Mouse (Mus musculus) myocyte (in vitro differentiated cells): ENCODE data around the gene Sema7a. TPM values are rescaled to one million over a fixed set of nuclear protein-coding genes. Genes with fewer than 3 reads are reported as not detected.

ENCODE experiments used
- H3K27me3 ChIP-seq: one replicate; pipeline ENCODE4 v1.6.1; 2011; ENCODE audit not compliant: control insufficient read depth, insufficient read depth, insufficient read length
- H3K36me3 ChIP-seq: one replicate; pipeline ENCODE4 v1.6.1; 2011; ENCODE audit not compliant: control insufficient read depth, insufficient read depth
- H3K4me2 ChIP-seq: one replicate; pipeline ENCODE4 v1.6.1; 2011; ENCODE audit warnings: low read depth, control low read depth
- H3K4me3 ChIP-seq: one replicate; pipeline ENCODE4 v1.5.1; 2011; ENCODE audit warnings: mild to moderate bottlenecking, control low read depth, moderate library complexity
- H3K79me2 ChIP-seq: one replicate; pipeline ENCODE4 v1.6.1; 2011; ENCODE audit not compliant: control insufficient read depth, insufficient read depth
- H3ac ChIP-seq: one replicate; pipeline ENCODE4 v1.6.1; 2011; ENCODE audit not compliant: control insufficient read depth, insufficient read length
- CEBPB ChIP-seq: IDR thresholded peaks from 2 replicates; pipeline ENCODE4 v1.6.1; 2011; ENCODE audit warnings: mild to moderate bottlenecking, moderate library complexity; ENCODE audit not compliant: poor library complexity, insufficient read depth, severe bottlenecking
- E2F4 ChIP-seq: IDR thresholded peaks from one replicate; pipeline ENCODE4 v1.6.1; 2011; ENCODE audit warnings: mild to moderate bottlenecking, control low read depth, moderate library complexity; ENCODE audit not compliant: insufficient read depth
- MAX ChIP-seq: IDR thresholded peaks from one replicate; pipeline ENCODE4 v1.6.1; 2011; ENCODE audit warnings: low read depth, mild to moderate bottlenecking, control low read depth
- MYOD1 ChIP-seq, 3 experiments: IDR thresholded peaks; one replicate each; pipeline ENCODE4 v1.6.1; 2011; ENCODE audit warnings: control low read depth in 2 of 3, low read depth in 2 of 3, mild to moderate bottlenecking in 2 of 3, moderate library complexity in 1 of 3; ENCODE audit not compliant: insufficient read length in 2 of 3, control insufficient read depth in 1 of 3
- MYOG ChIP-seq, 3 experiments: IDR thresholded peaks; one replicate each; pipeline ENCODE4 v1.6.1; 2011; ENCODE audit warnings: control low read depth in 2 of 3, low read depth in 2 of 3, mild to moderate bottlenecking in 2 of 3; ENCODE audit not compliant: insufficient read length in 2 of 3, control insufficient read depth in 1 of 3, insufficient read depth in 1 of 3
- POLR2A ChIP-seq: IDR thresholded peaks from one replicate; pipeline ENCODE4 v1.6.1; 2011; ENCODE audit warnings: low read depth, mild to moderate bottlenecking, control low read depth, moderate library complexity; ENCODE audit not compliant: insufficient read length
- POLR2AphosphoS2 ChIP-seq: IDR thresholded peaks from one replicate; pipeline ENCODE4 v1.6.1; 2011; ENCODE audit warnings: low read depth, control low read depth; ENCODE audit not compliant: insufficient read length
- REST ChIP-seq: IDR thresholded peaks from one replicate; pipeline ENCODE4 v1.6.1; 2011; ENCODE audit warnings: mild to moderate bottlenecking, control low read depth, moderate library complexity; ENCODE audit not compliant: insufficient read depth, insufficient read length
- SRF ChIP-seq: IDR thresholded peaks from one replicate; pipeline ENCODE4 v1.6.1; 2011; ENCODE audit warnings: low read depth; ENCODE audit not compliant: control insufficient read depth, insufficient read length
- TCF12 ChIP-seq: IDR thresholded peaks from one replicate; pipeline ENCODE4 v1.6.1; 2011; ENCODE audit warnings: mild to moderate bottlenecking, control low read depth; ENCODE audit not compliant: poor library complexity, insufficient read depth, severe bottlenecking
- TCF3 ChIP-seq: IDR thresholded peaks from one replicate; pipeline ENCODE4 v1.6.1; 2011; ENCODE audit warnings: low read depth, control low read depth; ENCODE audit not compliant: insufficient read length
- USF1 ChIP-seq: IDR thresholded peaks from one replicate; pipeline ENCODE4 v1.6.1; 2011; ENCODE audit warnings: low read depth, mild to moderate bottlenecking, control low read depth, moderate library complexity
- polyA plus RNA-seq: library from polyadenylated mRNA; unstranded; fragments of >200 nt; fragmentation: generic; extraction: Trizol; gene quantifications from one replicate; pipeline ENCODE4 v1.2.1, GENCODE M21; 2012; ENCODE audit warnings: missing spikeins

The Sema7a gene
- polyA plus RNA-seq, 1 experiment, result 27.4 TPM

DNA sequence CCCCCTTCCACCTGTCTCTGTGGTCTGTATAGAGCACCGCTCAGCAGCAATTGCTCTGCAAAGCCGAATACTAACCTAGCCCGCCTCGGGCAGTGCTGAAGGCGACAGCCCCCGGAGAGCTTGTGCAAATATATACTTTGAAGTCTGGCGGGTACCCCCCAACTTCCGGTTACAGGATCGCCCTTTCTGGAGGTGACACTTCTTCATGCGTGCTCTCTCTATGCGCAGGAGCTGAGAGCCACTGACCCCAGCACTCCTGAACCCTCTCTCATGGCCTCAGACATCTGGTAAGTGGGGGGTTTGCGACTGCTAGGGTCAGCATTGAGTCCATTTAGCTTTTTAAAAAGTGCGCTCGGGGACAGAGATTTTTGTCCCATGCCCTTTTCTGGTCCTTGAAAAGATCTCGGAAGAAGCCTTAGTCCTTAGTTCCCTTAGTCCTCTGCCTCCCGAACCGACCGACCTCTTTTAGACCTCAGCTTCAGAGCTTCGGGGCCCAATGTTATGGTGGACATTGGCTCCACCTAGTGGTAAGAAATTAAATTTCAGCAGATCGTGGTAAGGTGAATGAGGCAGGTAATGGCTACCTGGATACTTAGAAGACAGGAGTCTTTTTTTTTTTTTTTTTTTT lies 58.2 kb downstream of the Sema7a start:
- no peak overlapping the region for H3K4me3 ChIP-seq
- H3ac ChIP-seq, result no peak overlapping the region
- H3K4me2 ChIP-seq, result peak overlapping the region; percentile 55
- H3K27me3 ChIP-seq, result peaks cover 8% of the 10 kb centered on the region
- H3K79me2 ChIP-seq, result no peaks in the 10 kb centered on the region
- no peaks in the 10 kb centered on the region for H3K36me3 ChIP-seq
- TF ChIP-seq E2F4 (no peak), SRF (no peak), TCF12 (no peak), MAX (no peak), CEBPB (no peak), POLR2AphosphoS2 (no peak), MYOD1 (IDR thresholded peaks at IDR 0.05; ENCODE audit: control insufficient read depth in 1 of 3, insufficient read length in 2 of 3, low read depth in 2 of 3) (no peak), REST (no peak), POLR2A (no peak)

DNA sequence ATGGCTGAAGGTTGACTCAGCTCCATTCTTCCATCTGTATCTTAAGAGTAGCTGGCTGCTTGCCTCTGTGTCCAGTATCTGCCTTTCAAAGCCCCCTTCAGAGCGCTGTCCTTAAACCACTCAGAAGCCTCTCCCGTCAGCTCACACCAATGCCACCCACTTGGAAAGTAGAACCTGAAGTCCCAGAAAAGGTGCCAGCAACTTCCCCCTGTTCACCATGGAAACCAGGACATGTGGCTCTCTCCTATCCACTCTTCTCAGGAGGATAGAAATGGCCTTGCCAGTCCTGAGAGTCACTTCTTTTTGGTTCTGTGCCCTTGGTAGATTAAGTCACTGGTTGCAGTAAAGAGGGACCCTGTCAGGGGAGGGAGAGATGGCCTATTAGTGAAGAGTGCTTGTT lies 58.8 kb downstream of the Sema7a start:
- Histone ChIP-seq H3ac (no peak overlapping the region), H3K36me3 (no peaks in the 10 kb centered on the region), H3K27me3 (peaks cover 8% of the 10 kb centered on the region), H3K4me3 (no peak overlapping the region), H3K4me2 (no peak overlapping the region), H3K79me2 (no peaks in the 10 kb centered on the region)
- TF ChIP-seq SRF (no peak), MYOG (IDR thresholded peaks at IDR 0.05; ENCODE audit: control insufficient read depth in 1 of 3, insufficient read depth in 1 of 3, insufficient read length in 2 of 3, low read depth in 2 of 3) (no peak), TCF3 (no peak), CEBPB (no peak), REST (no peak), POLR2A (no peak), E2F4 (no peak), POLR2AphosphoS2 (no peak), MAX (no peak), USF1 (no peak), TCF12 (no peak), MYOD1 (IDR thresholded peaks at IDR 0.05; ENCODE audit: control insufficient read depth in 1 of 3, insufficient read length in 2 of 3, low read depth in 2 of 3) (no peak)

DNA sequence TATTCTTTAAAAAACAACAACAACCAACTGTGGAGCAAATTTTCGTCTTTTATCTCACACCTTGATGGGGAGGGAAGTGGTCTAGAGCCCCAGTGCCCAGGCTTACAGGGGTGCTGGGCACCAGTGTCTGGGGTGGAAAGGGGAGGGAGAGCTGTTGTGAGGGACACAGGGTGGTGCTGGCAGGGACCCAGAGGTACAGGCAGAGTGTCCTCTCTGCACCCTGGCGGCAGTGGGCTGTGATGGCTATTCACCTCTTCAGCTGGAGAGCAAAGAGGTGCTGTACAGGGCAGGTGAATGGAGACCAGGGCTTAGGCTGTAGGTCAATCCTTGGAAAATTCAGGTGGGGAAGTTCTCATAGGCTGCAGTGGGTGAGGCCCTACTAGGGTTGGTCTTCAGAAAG lies 59.8 kb downstream of the Sema7a start:
- Histone ChIP-seq H3K4me2 (no peak overlapping the region), H3K79me2 (no peaks in the 10 kb centered on the region), H3K4me3 (no peak overlapping the region), H3ac (no peak overlapping the region), H3K36me3 (no peaks in the 10 kb centered on the region), H3K27me3 (peaks cover 8% of the 10 kb centered on the region)
- no peak for TF ChIP-seq POLR2AphosphoS2
- TF ChIP-seq CEBPB, result no peak
- no peak for TF ChIP-seq TCF12
- no peak for TF ChIP-seq REST
- no peak for TF ChIP-seq MYOD1 (IDR thresholded peaks at IDR 0.05; ENCODE audit: control insufficient read depth in 1 of 3, insufficient read length in 2 of 3, low read depth in 2 of 3)
- no peak for TF ChIP-seq USF1

DNA sequence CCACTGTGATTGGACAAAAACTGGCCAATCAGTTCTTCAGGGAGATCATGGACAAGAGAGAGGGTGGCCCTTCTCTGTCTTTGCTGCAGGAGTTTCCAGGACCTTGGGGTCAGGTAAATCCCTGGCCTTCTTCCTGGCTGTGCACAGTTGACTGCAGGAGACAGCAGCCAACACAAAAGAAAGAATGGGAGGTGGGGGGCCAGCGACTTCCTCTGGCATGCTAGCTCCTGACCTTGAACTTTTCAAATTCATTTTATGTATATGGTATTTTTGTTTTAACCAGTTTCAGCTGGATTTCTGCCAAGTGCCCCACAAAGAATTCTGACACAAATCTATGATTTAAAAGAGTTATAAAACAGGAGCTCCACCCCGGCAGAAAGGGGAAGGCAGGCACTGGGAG lies 63.4 kb downstream of the Sema7a start:
- no peaks in the 10 kb centered on the region for H3K36me3 ChIP-seq
- H3K79me2 ChIP-seq, result no peaks in the 10 kb centered on the region
- peaks cover 8% of the 10 kb centered on the region for H3K27me3 ChIP-seq
- no peak overlapping the region for H3ac ChIP-seq
- TF ChIP-seq CEBPB (no peak), USF1 (no peak), TCF3 (no peak), MAX (no peak), POLR2A (no peak), E2F4 (no peak), SRF (no peak), TCF12 (no peak), POLR2AphosphoS2 (no peak)
- H3K4me3 ChIP-seq, result no peak overlapping the region
- H3K4me2 ChIP-seq, result no peak overlapping the region

DNA sequence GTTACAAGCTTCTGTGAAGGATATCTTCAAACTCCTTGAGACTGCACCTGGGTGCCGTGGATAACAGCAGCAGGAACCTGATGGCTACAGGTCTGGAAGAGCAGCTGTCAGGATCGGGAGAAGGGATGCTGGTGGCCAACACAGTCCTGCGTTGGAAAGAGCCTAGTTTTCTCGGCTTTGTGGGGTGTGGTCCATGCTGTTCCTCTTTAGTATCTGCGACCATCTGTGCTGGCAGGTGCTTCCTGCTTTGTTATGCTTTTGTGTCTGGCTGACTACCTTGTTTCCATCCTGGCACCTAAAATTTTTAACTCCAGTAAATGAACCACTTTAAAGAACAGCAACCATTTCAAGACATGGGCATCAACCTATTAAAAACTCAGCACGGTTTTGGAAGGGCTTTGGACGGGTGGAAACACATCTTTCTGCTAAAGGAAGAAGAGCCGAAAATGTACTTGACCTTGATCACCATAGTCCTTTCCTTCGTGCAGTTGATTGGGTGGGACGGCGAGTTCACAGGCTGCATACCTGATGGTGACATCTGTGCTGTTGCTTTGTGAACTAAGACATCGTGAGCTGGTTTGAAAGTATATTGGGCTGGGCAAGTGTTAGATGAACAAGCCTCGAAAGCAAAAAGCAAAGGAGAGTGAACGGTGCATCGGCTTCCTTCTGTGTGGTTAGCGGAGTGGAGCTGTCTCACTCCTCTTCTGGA lies 66.0 kb downstream of the Sema7a start, which contains the start of gene Cyp11a1:
TSS of gene Cyp11a1 (plus strand) at position 659 of the 709 bp plus-strand sequence.
- no peaks in the 10 kb centered on the region for H3K27me3 ChIP-seq
- no peaks in the 10 kb centered on the region for H3K79me2 ChIP-seq
- H3K36me3 ChIP-seq, result no peaks in the 10 kb centered on the region
- TF ChIP-seq SRF (no peak), POLR2A (no peak), CEBPB (no peak), USF1 (no peak), MAX (no peak), MYOG (IDR thresholded peaks at IDR 0.05; ENCODE audit: control insufficient read depth in 1 of 3, insufficient read depth in 1 of 3, insufficient read length in 2 of 3, low read depth in 2 of 3) (no peak), MYOD1 (IDR thresholded peaks at IDR 0.05; ENCODE audit: control insufficient read depth in 1 of 3, insufficient read length in 2 of 3, low read depth in 2 of 3) (no peak), POLR2AphosphoS2 (no peak), TCF12 (no peak), TCF3 (no peak)
- H3K4me3 ChIP-seq, result no peak within 1 kb of the TSS
- no peak within 1 kb of the TSS for H3ac ChIP-seq
- no peak within 1 kb of the TSS for H3K4me2 ChIP-seq
